Mouse (Mus musculus) liver, embryonic 14.5 days (tissue): ENCODE measurements around the gene Sertad1. TPM values are rescaled to one million over a fixed set of nuclear protein-coding genes. Genes with fewer than 3 reads are reported as not detected.

Experiments used
- ATAC-seq: fragments of 200-750 bp; cut with Nextera tagmentation; 2 replicates; pipeline ENCODE4 v1.8.0; 2017; ENCODE audit warnings: moderate number of reproducible peaks, mild to moderate bottlenecking, moderate library complexity; ENCODE audit not compliant: insufficient read depth
- DNase-seq, 3 experiments: peaks; one replicate each; pipeline ENCODE4 v3.0.0-alpha.2; 2012 to 2013; ENCODE audit warnings: low read depth in 3 of 3, low spot score in 3 of 3
- H3K27ac ChIP-seq: fragments of 300-500 bp; sonication (generic); 2 replicates; pipeline ENCODE4 v1.5.1; 2014; ENCODE audit warnings: moderate library complexity, mild to moderate bottlenecking, control low read depth, inconsistent platforms
- H3K27me3 ChIP-seq: fragments of 300-500 bp; sonication (generic); 2 replicates; pipeline ENCODE4 v1.6.1; 2014; ENCODE audit warnings: mild to moderate bottlenecking, low read length, moderate library complexity; ENCODE audit not compliant: control insufficient read depth, insufficient read depth
- H3K36me3 ChIP-seq: fragments of 300-500 bp; sonication (generic); replicated peaks from 2 replicates; pipeline ENCODE4 v1.6.1; 2014; ENCODE audit warnings: low read depth; ENCODE audit not compliant: control insufficient read depth, insufficient read depth
- H3K4me1 ChIP-seq, 2 experiments: fragments of 200-500 bp in 1 of 2; fragments of 300-500 bp in 1 of 2; sonication (generic) in 1 of 2; replicated peaks; 2 replicates each; pipeline ENCODE4 v1.6.1; 2012 to 2014; ENCODE audit warnings: antibody characterized with exemption in 1 of 2, inconsistent platforms in 1 of 2, low read length in 1 of 2; ENCODE audit not compliant: control insufficient read depth in 2 of 2, insufficient read depth in 2 of 2
- H3K4me2 ChIP-seq: fragments of 300-500 bp; sonication (generic); 2 replicates; pipeline ENCODE4 v1.6.1; 2014; ENCODE audit warnings: low read depth, mild to moderate bottlenecking, control low read depth, moderate library complexity
- H3K4me3 ChIP-seq, 2 experiments: fragments of 200-500 bp in 1 of 2; fragments of 300-500 bp in 1 of 2; sonication (generic) in 1 of 2; 2 replicates each; pipeline ENCODE4 v1.5.1; 2012 to 2014; ENCODE audit warnings: low read depth in 2 of 2, low read length in 2 of 2, mild to moderate bottlenecking in 2 of 2, control low read depth in 1 of 2, inconsistent platforms in 1 of 2, moderate library complexity in 1 of 2; ENCODE audit not compliant: insufficient read depth in 1 of 2
- H3K9ac ChIP-seq: fragments of 300-500 bp; sonication (generic); replicated peaks from 2 replicates; pipeline ENCODE4 v1.6.1; 2014; ENCODE audit warnings: mild to moderate bottlenecking, control low read depth, moderate library complexity
- H3K9me3 ChIP-seq: fragments of 300-500 bp; sonication (generic); 2 replicates; pipeline ENCODE4 v1.6.1; 2016; ENCODE audit warnings: low read length, mixed read lengths; ENCODE audit not compliant: control insufficient read depth
- CTCF ChIP-seq: IDR thresholded peaks from 2 replicates; pipeline ENCODE4 v1.5.1; 2016; ENCODE audit warnings: antibody characterized with exemption, low read depth, control low read depth
- EP300 ChIP-seq: IDR thresholded peaks from 2 replicates; pipeline ENCODE4 v1.6.1; 2016; ENCODE audit warnings: antibody characterized with exemption, low read depth
- WGBS: fragments of 180-500 bp; shearing (Covaris S2); extraction: QIAGEN DNeasy Blood & Tissue Kit; methylation state at CpG from one replicate; pipeline ENCODE4 v1.1.7; 2014; ENCODE audit not compliant: insufficient replicate concordance; 5-methylcytosine and 5-hydroxymethylcytosine counted together
- polyA plus RNA-seq, 2 experiments: library from polyadenylated mRNA; depleted of rRNA in 1 of 2; stranded (reverse) in 1 of 2; unstranded in 1 of 2; fragments of >200 nt; fragmentation: Nextera tagmentation in 1 of 2; extraction: Ambion mirVana in 1 of 2; gene quantifications; 2 replicates each; pipeline versions ENCODE4 v1.2.1 to v1.2.3; 2012 to 2014

Gene Sertad1
- polyA plus RNA-seq, 2 experiments: 9.9 to 20.3 TPM

- peaks cover 7 to 9% of the 10 kb centered on the region in 2 experiments for H3K4me1 ChIP-seq
- 61% methylated on average over 3 of the region's 3 CpGs for WGBS
- H3K27ac ChIP-seq: no peak within 1 kb of the TSS
- no peak within 1 kb of the TSS for H3K4me3 ChIP-seq
- H3K9me3 ChIP-seq: no peaks in the 10 kb centered on the region
- DNase-seq (no peak), ATAC-seq (no peak)
- H3K27me3 ChIP-seq: no peaks in the 10 kb centered on the region
- no peak within 1 kb of the TSS for H3K4me2 ChIP-seq
- no peaks in the 10 kb centered on the region for H3K36me3 ChIP-seq
- no peak within 1 kb of the TSS for H3K9ac ChIP-seq
- no peak for TF ChIP-seq EP300
- TF ChIP-seq CTCF: no peak
Observed at GRCm38 (mm10) chr7:27499036-27499435, 12.3 kb downstream of the Sertad1 start, which contains the start of gene Prx. Prx (plus strand) TSS chr7:27499324.

DNA sequence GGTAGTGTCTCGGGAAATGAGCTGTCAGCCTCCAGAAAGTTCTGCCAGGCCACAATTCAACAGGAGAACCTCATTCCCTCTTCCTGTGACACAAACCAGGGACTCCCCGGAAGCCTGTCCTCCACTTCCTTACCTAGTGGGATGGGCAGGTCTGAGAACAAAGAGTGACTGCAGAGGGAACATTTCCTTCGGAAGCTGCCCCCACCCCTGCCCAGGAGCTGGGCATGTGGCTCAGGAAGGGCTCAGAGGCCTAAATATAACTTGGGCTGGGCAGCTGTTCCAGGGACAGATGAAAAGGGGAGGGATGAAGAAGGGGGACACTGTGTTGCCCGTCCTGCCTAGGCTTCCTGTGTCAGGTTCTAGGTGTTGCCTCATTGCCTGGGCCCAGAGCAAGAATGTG is 14.9 kb downstream of the Sertad1 start:
- Histone ChIP-seq H3K9ac (no peak overlapping the region), H3K4me1 (peaks cover 7% of the 10 kb centered on the region in 2 experiments), H3K27me3 (no peaks in the 10 kb centered on the region), H3K4me3 (no peak overlapping the region), H3K4me2 (no peak overlapping the region), H3K27ac (no peak overlapping the region), H3K9me3 (no peaks in the 10 kb centered on the region), H3K36me3 (no peaks in the 10 kb centered on the region)
- ATAC-seq: no peak
- TF ChIP-seq CTCF: no peak
- no peak for TF ChIP-seq EP300
- 57% methylated on average over 4 of the region's 4 CpGs for WGBS
- DNase-seq: no peak

GRCm38 (mm10) chr7:27506765-27507370 is 20.2 kb downstream of the Sertad1 start:
- Histone ChIP-seq H3K4me1 (peaks cover 10 to 12% of the 10 kb centered on the region in 2 experiments), H3K27ac (peak overlapping the region; percentile 97), H3K4me2 (peak overlapping the region; percentile 91), H3K36me3 (no peaks in the 10 kb centered on the region), H3K9me3 (no peaks in the 10 kb centered on the region), H3K4me3 (peak overlapping the region in 1 of 2 experiments; percentile 72; a peak in 2 of 4 replicates), H3K27me3 (no peaks in the 10 kb centered on the region), H3K9ac (peak overlapping the region; percentile 84)
- DNase-seq (no peak), ATAC-seq (no peak)
- 36% methylated on average over 9 of the region's 9 CpGs for WGBS
- TF ChIP-seq CTCF: no peak
- no peak for TF ChIP-seq EP300

- peak overlapping the region; percentile 84 for H3K9ac ChIP-seq
- H3K4me3 ChIP-seq: peak overlapping the region; percentile 70 to 72
- H3K36me3 ChIP-seq: no peaks in the 10 kb centered on the region
- H3K27ac ChIP-seq: peak overlapping the region; percentile 97
- no peaks in the 10 kb centered on the region for H3K9me3 ChIP-seq
- under 1% methylated on average over 54 of the region's 54 CpGs for WGBS
- peaks cover 10 to 12% of the 10 kb centered on the region in 2 experiments for H3K4me1 ChIP-seq
- H3K27me3 ChIP-seq: no peaks in the 10 kb centered on the region
- ATAC-seq (peak; percentile 93), DNase-seq (peak; percentile 95 to 98 (median 95))
- peak overlapping the region; percentile 91 for H3K4me2 ChIP-seq
- TF ChIP-seq CTCF (peak; percentile 42; the same call in 1 of the 2 replicates), EP300 (no peak)
Observed at GRCm38 (mm10) chr7:27507711-27508647, 21.3 kb downstream of the Sertad1 start.

GRCm38 (mm10) chr7:27508648-27509005 is 21.9 kb downstream of the Sertad1 start:
- peak overlapping the region; percentile 97 for H3K27ac ChIP-seq
- TF ChIP-seq CTCF (peak; percentile 94), EP300 (peak; percentile 44; the same call in 1 of the 2 replicates)
- no peaks in the 10 kb centered on the region for H3K27me3 ChIP-seq
- peaks cover 10 to 12% of the 10 kb centered on the region in 2 experiments for H3K4me1 ChIP-seq
- H3K4me3 ChIP-seq: peak overlapping the region; percentile 67 to 72; a peak in 3 of 4 replicates
- ATAC-seq (peak; percentile 81), DNase-seq (peak; percentile 71 to 74 (median 72))
- peak overlapping the region; percentile 91 for H3K4me2 ChIP-seq
- H3K36me3 ChIP-seq: no peaks in the 10 kb centered on the region
- H3K9me3 ChIP-seq: no peaks in the 10 kb centered on the region
- H3K9ac ChIP-seq: peak overlapping the region; percentile 67
- WGBS: 16% methylated on average over 6 of the region's 6 CpGs
